Mouse (Mus musculus) neural tube, embryonic 14.5 days (tissue): ENCODE results near the gene Megf8. TPM values are rescaled to one million over a fixed set of nuclear protein-coding genes. Genes with fewer than 3 reads are reported as not detected.

Source experiments
- ATAC-seq: fragments of 200-750 bp; cut with Nextera tagmentation; 2 replicates; pipeline ENCODE4 v1.8.0; 2017; ENCODE audit warnings: low read depth, mild to moderate bottlenecking, moderate TSS enrichment, moderate library complexity
- H3K27ac ChIP-seq: fragments of 300-500 bp; sonication (generic); 2 replicates; pipeline ENCODE4 v1.5.1; 2014; ENCODE audit warnings: low read depth, mild to moderate bottlenecking, control low read depth, low read length, moderate library complexity, mixed read lengths
- H3K27me3 ChIP-seq: fragments of 300-500 bp; sonication (generic); 2 replicates; pipeline ENCODE4 v1.6.1; 2014; ENCODE audit warnings: low read length; ENCODE audit not compliant: control insufficient read depth, insufficient read depth
- H3K36me3 ChIP-seq: fragments of 300-500 bp; sonication (generic); 2 replicates; pipeline ENCODE4 v1.6.1; 2014; ENCODE audit warnings: low read length, mixed read lengths; ENCODE audit not compliant: control insufficient read depth, insufficient read depth
- H3K4me1 ChIP-seq: fragments of 300-500 bp; sonication (generic); 2 replicates; pipeline ENCODE4 v1.6.1; 2014; ENCODE audit warnings: low read length; ENCODE audit not compliant: control insufficient read depth, insufficient read depth
- H3K4me2 ChIP-seq: fragments of 300-500 bp; sonication (generic); 2 replicates; pipeline ENCODE4 v1.6.1; 2014; ENCODE audit warnings: mild to moderate bottlenecking, low read depth, low read length, control low read depth
- H3K4me3 ChIP-seq: fragments of 300-500 bp; sonication (generic); 2 replicates; pipeline ENCODE4 v1.5.1; 2014; ENCODE audit warnings: low read depth, low read length, control low read depth, mixed read lengths
- H3K9ac ChIP-seq: fragments of 300-500 bp; sonication (generic); replicated peaks from 2 replicates; pipeline ENCODE4 v1.6.1; 2014; ENCODE audit warnings: low read depth, mild to moderate bottlenecking, control low read depth, low read length, mixed read lengths
- H3K9me3 ChIP-seq: fragments of 300-500 bp; sonication (generic); 2 replicates; pipeline ENCODE4 v1.6.1; 2016; ENCODE audit warnings: low read length; ENCODE audit not compliant: control insufficient read depth
- WGBS: fragments of 180-500 bp; shearing (Covaris S2); extraction: QIAGEN DNeasy Blood & Tissue Kit; methylation state at CpG from one replicate; pipeline ENCODE4 v1.1.7; 2014; 5-methylcytosine and 5-hydroxymethylcytosine counted together
- polyA plus RNA-seq: library from polyadenylated mRNA; unstranded; fragments of >200 nt; fragmentation: Nextera tagmentation; extraction: Ambion mirVana; gene quantifications from 2 replicates; pipeline ENCODE4 v1.2.1, GENCODE M21; 2014

Gene Megf8
- polyA plus RNA-seq, 1 experiment from 2014 or later, result 22.6 TPM

GRCm38 (mm10) chr7:25271651-25272444, 45.1 kb upstream of the Megf8 start:
- H3K27me3 ChIP-seq, result no peaks in the 10 kb centered on the region
- H3K27ac ChIP-seq, result no peak overlapping the region
- no peak overlapping the region for H3K4me2 ChIP-seq
- no peak overlapping the region for H3K4me3 ChIP-seq
- H3K4me1 ChIP-seq, result peaks cover 26% of the 10 kb centered on the region; the same call in 1 of the 2 replicates
- H3K36me3 ChIP-seq, result peaks cover 23% of the 10 kb centered on the region
- H3K9ac ChIP-seq, result no peak overlapping the region
- no peak for ATAC-seq
- H3K9me3 ChIP-seq, result no peaks in the 10 kb centered on the region
- 91% methylated on average over 30 of the region's 30 CpGs for WGBS

- Histone ChIP-seq H3K9ac (no peak overlapping the region), H3K4me1 (peaks cover 29% of the 10 kb centered on the region), H3K27me3 (no peaks in the 10 kb centered on the region), H3K36me3 (peaks cover 23% of the 10 kb centered on the region), H3K9me3 (no peaks in the 10 kb centered on the region), H3K27ac (no peak overlapping the region), H3K4me2 (no peak overlapping the region), H3K4me3 (no peak overlapping the region)
- 90% methylated on average over 37 of the region's 38 CpGs for WGBS
- ATAC-seq, result no peak
These were observed 44.3 kb upstream of the Megf8 start for GRCm38 (mm10) chr7:25272445-25273258.

- H3K4me2 ChIP-seq, result no peak overlapping the region
- peak overlapping the region; percentile 4; the same call in 1 of the 2 replicates for H3K9ac ChIP-seq
- H3K27ac ChIP-seq, result no peak overlapping the region
- no peaks in the 10 kb centered on the region for H3K9me3 ChIP-seq
- H3K4me3 ChIP-seq, result no peak overlapping the region
- H3K27me3 ChIP-seq, result no peaks in the 10 kb centered on the region
- 91% methylated on average over 22 of the region's 22 CpGs for WGBS
- H3K36me3 ChIP-seq, result peaks cover 23% of the 10 kb centered on the region
- ATAC-seq, result no peak
- peaks cover 33% of the 10 kb centered on the region for H3K4me1 ChIP-seq
These were observed 43.4 kb upstream of the Megf8 start for GRCm38 (mm10) chr7:25273259-25274241.

GRCm38 (mm10) chr7:25274571-25274970, 42.4 kb upstream of the Megf8 start:
- ATAC-seq, result no peak
- Histone ChIP-seq H3K4me2 (no peak overlapping the region), H3K27me3 (no peaks in the 10 kb centered on the region), H3K4me1 (peaks cover 29% of the 10 kb centered on the region), H3K4me3 (no peak overlapping the region), H3K9ac (no peak overlapping the region; the same call in 1 of the 2 replicates), H3K9me3 (no peaks in the 10 kb centered on the region), H3K27ac (no peak overlapping the region), H3K36me3 (peaks cover 23% of the 10 kb centered on the region)
- 41% methylated on average over 5 of the region's 5 CpGs for WGBS

GRCm38 (mm10) chr7:25274996-25275395, 42.0 kb upstream of the Megf8 start:
- H3K27me3 ChIP-seq, result no peaks in the 10 kb centered on the region
- no peak overlapping the region for H3K27ac ChIP-seq
- no peaks in the 10 kb centered on the region for H3K9me3 ChIP-seq
- H3K36me3 ChIP-seq, result peaks cover 23% of the 10 kb centered on the region
- H3K4me1 ChIP-seq, result peaks cover 29% of the 10 kb centered on the region
- no peak overlapping the region for H3K4me2 ChIP-seq
- no peak overlapping the region for H3K4me3 ChIP-seq
- H3K9ac ChIP-seq, result 0 out of 2 replicates have a peak overlapping the region, but pooled peaks have one; percentile 8
- no peak for ATAC-seq
- WGBS, result 87% methylated on average over 3 of the region's 3 CpGs

GRCm38 (mm10) chr7:25275555-25276298, 41.2 kb upstream of the Megf8 start:
- Histone ChIP-seq H3K27me3 (no peaks in the 10 kb centered on the region), H3K36me3 (peaks cover 23% of the 10 kb centered on the region), H3K9ac (peak overlapping the region; percentile 8; the same call in 1 of the 2 replicates), H3K4me1 (peaks cover 34% of the 10 kb centered on the region), H3K27ac (no peak overlapping the region), H3K9me3 (no peaks in the 10 kb centered on the region), H3K4me2 (no peak overlapping the region; the same call in 1 of the 2 replicates), H3K4me3 (no peak overlapping the region)
- 62% methylated on average over 9 of the region's 9 CpGs for WGBS
- ATAC-seq, result no peak

- H3K4me3 ChIP-seq, result peak overlapping the region; percentile 76; the same call in 1 of the 2 replicates
- 92% methylated on average over 4 of the region's 4 CpGs for WGBS
- H3K36me3 ChIP-seq, result peaks cover 14% of the 10 kb centered on the region; the same call in 1 of the 2 replicates
These were observed 39.6 kb upstream of the Megf8 start for GRCm38 (mm10) chr7:25277405-25277804.

GRCm38 (mm10) chr7:25277998-25278340, 39.0 kb upstream of the Megf8 start:
- no peaks in the 10 kb centered on the region for H3K9me3 ChIP-seq
- peaks cover 44% of the 10 kb centered on the region for H3K4me1 ChIP-seq
- peaks cover 13% of the 10 kb centered on the region; the same call in 1 of the 2 replicates for H3K36me3 ChIP-seq
- 19% methylated on average over 4 of the region's 4 CpGs for WGBS
- H3K4me3 ChIP-seq, result peak overlapping the region; percentile 76
- H3K27ac ChIP-seq, result peak overlapping the region; percentile 98
- ATAC-seq, result no peak
- peak overlapping the region; percentile 74 for H3K9ac ChIP-seq
- H3K4me2 ChIP-seq, result peak overlapping the region; percentile 90
- no peaks in the 10 kb centered on the region for H3K27me3 ChIP-seq

More at GRCm38 (mm10) chr7:25277405-25277804, 39.6 kb upstream of the Megf8 start:
- ATAC-seq, result no peak
- Histone ChIP-seq H3K27ac (peak overlapping the region; percentile 98), H3K4me2 (peak overlapping the region; percentile 90), H3K9me3 (no peaks in the 10 kb centered on the region), H3K4me1 (peaks cover 43% of the 10 kb centered on the region), H3K9ac (peak overlapping the region; percentile 37), H3K27me3 (no peaks in the 10 kb centered on the region)
